Mouse (Mus musculus): ENCODE results near the gene Flt3l.

GRCm38 (mm10) chr7:45092828-45093515, 43.3 kb downstream of the Flt3l start:
- no peak; the same call in 1 of the 2 replicates for TF ChIP-seq POLR2A (IDR thresholded peaks at IDR 0.05; ENCODE audit: low read depth, low read length)
- no peak for TF ChIP-seq CTCF (IDR thresholded peaks at IDR 0.05; ENCODE audit: borderline replicate concordance, insufficient read depth, low read length)
